Mouse (Mus musculus) thymus, adult 18-20 months (tissue): ENCODE results near the gene Upk1b.
"Not testable (repeated sequence)": the region's sequence is repeated elsewhere in the genome, so short reads cannot be mapped to it uniquely, and the experiment has no call there.

Source experiments
- DNase-seq, 2 experiments: peaks; one replicate each; pipeline ENCODE4 v3.0.0; 2022; ENCODE audit warnings: mixed read lengths in 2 of 2

Gene Upk1b

DNA sequence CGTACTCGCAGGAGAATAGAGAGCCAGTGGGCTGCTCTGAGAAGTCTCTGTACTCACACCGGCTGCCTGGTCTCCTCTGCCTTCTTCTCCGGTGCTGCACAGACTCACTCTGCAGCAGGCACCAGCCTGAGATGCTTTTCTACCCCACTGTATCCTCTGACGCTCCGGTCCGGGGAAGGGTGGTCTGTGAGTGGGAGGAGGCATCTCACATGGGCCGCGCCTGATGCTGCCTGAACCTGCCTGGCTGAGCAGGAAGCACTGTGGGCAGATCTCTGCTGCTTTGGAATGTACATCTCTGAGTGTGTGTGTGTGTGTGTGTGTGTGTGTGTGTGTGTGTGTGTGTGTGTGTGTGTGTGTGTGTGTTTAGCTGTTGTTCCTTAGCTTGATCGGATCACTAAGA lies at the start of gene Upk1b:
Gene Upk1b (minus strand): TSS at position 238 of the 400 bp plus-strand sequence.
- DNase-seq, result no peak

DNA sequence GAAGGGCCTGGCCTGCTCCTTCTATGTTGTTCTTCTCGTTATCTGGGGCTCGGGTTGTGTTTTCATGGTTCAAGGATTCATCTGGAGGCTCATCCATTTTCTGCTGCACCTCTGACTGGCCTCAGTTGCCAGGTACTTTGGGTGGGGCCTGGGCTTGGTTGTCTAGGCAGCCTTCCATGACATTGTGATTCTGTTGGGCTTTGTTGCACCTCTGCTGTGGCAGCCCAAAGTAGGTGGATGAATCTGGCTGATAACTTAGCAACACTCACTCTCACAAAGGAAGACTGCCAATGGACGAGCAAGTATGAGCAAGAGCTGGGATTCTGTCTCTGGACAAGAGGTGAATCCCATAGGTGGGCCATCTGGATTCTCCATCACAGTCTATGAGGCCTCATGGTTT lies 28.5 kb upstream of the Upk1b start, which contains the start of gene 4930435E12Rik:
Gene 4930435E12Rik (minus strand): TSS at position 101 of the 400 bp plus-strand sequence.
- DNase-seq, result no peak

DNA sequence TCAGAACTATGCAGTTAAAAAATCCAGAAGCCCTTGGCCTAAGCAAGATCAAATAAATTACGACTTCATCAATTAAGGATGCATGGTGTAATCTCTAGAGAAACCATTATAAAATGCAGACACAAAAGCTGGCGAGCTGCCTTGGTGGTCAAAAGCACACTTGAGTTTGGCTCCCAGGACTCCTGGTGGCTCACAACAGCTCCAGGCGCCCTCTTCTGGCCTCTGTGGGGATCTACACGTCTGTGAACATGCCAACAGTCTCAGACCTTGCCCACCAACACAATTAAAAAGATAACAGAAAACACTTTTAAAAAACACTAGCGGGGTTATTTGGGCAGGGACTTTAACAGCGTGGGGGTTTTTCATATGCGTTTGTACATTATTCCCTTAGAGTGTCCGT lies 12.4 kb upstream of the Upk1b start:
- peak; percentile 7 to 15 for DNase-seq

DNA sequence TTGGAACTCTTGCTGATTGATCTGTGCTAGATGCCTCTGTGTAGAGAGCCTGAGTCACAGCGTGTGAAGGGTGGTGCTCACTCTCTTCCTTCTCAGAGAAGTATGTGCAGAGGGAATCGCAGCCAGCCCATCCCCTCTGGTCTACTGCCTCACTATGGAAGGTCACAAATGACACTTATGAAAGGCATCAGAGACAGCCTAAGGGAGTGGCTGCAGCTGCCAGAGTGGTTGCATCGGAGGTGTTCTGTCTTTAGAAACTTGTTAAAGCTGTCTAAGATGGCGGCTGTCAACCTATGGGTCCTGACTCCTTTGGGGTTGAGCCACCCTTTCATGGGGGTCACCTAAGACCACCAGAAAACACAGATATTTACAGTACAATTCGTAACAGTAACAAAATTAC lies 10.1 kb upstream of the Upk1b start:
- no peak for DNase-seq

DNA sequence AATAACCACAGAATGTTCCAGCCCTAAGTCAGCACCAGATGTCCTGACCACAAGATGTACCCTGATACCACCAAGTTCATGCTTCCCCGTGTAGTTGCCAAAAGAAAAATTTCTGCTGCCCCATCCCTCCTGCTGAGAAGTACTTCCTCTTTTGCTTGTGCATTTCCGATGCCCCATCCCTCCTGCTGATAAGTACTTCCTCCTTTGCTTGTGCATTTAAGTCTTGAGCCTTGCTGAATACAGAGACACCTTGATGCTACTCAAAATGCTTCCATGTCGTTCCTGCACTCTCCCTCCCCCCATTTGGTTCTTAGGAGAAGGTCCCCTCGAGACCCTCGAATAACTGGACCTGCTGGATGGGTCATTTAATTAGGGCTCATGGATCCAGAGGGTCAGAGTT lies 7.7 kb upstream of the Upk1b start:
- DNase-seq, result not testable (repeated sequence)

DNA sequence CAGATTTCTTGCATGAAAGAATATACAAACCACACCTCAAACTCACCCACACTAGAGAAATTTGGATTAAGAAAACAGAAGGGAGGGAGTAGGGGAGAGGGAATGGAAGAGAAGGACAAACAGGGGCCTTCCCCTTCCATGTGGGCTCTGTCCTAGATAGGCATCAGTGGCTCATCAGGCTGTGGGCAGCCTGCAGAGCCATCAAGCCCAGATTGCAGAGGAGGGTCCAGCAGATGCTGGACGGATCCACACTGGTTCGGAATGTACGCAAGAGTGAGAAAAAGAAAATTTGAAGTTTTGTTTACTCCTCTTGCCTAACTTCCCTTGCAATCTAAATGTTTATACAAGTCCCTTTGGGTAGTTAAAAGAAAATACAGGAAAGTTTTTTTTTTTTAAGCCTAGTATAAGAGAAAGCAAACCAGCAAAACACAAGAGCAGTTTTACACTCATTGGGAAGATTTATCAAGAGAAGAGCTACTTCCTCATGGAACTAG lies 1.1 kb downstream of the Upk1b start:
- no peak for DNase-seq

DNA sequence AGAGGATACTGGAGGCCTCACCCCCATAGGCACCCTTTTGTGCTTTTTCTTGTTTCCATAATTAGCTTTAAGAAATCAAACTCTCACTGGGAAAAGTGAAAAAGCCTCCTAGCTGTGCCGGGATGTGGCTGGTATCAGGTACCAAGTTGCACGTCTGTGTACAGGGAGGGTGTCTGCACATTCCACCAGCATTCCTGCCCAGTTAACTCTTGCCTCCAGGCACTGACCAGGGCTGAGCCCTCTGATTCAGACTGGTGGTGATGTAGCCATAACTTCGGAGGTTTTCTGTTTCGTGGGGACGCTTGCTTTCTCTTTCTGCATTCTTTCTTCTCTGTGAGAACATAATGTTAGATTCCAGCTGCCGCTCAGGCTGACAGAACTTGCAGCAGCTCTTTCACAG lies 7.0 kb downstream of the Upk1b start:
- DNase-seq, result no peak

DNA sequence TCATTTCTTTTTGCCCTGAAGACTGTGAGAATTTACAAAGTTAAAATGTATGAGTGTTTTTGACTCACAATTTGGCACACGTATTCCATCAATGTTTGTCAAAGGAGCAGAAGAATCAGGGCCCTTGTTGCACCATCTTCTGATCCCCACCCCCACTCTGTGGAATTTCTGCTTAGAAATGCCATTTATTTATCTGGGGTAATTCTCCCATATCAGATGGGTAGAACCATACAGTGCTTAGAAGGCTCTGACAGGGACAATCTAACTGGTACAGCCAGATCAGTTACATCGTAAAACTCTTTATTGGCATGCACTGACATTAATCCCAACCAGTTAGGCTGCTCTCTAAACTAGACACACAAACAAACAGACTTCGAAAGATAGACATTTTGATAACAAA lies 10.2 kb downstream of the Upk1b start:
- DNase-seq, result no peak

DNA sequence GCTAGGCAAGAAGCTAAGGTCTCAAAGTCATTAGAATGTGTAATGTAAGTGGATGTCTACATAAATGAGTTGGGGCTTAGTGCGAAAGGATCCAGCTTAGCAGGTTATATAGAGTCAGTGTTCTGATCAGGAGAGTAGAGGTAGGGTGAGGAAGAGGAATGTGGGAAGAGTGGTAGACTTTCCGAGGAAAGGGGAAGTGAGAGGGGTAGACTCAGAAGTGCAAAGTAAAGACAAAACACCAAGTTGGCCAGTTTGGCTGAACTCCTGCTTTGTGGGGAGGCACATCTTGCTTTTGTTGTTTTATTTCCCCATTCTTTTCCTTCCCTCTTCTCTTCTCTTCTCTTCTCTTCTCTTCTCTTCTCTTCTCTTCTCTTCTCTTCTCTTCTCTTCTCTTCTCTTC lies 11.1 kb downstream of the Upk1b start:
- DNase-seq, result no peak

DNA sequence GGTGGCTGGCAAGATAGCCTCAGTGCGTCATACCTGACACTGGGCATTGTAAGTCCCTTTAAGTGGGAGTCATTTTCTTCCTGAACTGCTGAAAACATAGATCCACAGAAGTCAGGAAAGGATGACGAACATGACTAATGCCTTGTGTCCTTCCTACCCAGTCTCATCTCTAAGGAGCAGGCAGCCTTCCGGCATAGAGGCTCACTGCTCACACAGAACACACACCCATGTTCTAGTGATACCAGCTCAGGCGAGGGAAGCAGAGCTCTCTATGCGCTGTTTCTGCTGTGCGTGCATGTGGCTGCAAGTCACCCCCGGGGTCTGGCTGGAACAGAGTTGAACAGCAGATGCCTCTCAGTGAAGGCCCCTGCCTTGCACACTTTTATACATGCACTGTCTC lies 14.8 kb downstream of the Upk1b start:
- no peak for DNase-seq

DNA sequence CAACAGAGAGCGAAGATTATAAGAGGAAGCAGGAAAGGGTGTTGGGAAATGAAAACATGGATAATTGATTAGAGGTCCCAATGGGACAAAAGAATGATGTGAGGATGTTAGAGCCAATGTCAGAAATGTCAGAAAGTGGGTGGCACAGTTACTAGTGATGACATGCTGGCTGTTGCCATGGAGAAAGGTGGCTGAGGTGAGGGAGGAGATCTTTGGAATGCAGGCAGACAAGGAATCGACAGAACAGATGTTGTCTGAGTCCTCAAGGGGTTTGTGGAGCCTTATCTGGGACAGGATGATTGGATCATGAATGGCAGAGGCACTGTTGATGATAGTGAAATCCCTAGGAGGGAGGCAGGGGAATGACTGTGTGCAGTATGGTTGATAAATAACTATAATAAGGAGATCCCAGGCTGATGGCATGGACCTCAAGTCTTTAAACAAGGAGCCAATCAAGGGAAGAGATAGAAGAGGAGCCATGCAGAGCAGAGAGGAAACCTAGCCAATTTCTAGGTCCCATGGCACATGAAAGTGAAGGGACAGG lies 17.5 kb downstream of the Upk1b start:
- DNase-seq, result no peak

DNA sequence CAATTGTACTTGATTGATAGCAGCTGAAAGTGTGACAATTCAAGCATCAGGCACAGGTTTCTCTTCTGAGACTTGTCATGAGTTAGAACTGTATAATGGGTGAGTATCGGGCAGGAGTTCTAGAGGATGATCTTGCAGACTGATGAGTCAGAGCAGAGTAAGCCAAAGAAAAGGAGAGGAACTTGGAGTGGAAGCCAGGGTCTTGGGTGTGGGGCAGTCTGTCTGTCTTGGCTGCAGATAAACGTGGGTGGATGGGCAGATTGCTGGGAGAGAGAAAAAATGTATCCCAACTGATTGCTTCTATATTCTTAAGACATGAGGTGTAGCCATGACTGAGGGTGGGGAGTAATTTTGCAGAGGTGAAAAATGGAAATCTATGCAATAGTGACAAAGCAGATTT lies 18.2 kb downstream of the Upk1b start:
- no peak for DNase-seq

DNA sequence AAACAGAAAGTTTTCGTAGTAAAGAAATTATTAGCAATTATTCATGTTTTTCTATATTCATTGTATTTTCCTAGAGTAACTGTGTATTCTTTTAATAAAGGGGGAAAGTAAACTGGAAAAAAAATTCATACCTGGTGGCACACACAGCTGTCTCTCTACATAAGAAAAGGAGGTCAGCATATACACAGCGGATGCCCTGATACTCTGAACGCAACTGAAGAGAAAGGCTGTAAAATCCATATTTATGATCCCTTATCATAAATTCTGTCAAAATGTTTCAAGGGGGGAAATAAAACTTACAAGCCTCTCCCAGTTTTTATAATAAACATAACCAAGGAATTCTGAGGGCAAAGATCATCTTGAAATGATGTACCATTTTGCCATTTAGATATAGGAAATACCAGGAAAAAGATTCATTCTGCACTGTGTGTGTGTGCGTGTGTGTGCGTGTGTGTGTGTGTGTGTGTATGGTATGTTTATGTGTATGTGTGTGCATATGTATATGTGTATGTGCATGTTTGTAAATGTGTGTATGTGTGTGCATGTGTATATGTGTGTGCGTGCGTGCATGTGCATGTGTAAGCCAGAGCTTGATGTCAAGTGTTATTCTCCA lies 19.1 kb downstream of the Upk1b start:
- no peak for DNase-seq

DNA sequence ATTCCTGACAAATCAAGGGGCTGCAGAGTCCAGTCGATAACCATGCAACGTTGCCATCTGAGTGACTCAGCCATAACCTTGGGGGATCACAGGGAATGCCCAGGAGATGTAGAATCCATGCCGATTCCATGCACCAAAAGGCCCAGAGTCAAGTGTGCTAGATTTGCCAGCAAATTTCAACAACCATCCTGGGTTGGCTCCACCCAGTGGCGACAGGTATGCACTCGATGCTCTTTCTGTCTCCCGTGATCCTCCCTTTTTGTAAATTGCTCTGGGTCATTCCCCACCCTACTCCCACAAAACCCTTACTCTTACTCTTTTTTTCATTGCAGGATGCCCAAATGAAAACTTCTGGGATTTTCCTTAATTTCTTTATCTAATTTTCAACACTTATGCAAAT lies 23.8 kb downstream of the Upk1b start:
- no peak for DNase-seq

DNA sequence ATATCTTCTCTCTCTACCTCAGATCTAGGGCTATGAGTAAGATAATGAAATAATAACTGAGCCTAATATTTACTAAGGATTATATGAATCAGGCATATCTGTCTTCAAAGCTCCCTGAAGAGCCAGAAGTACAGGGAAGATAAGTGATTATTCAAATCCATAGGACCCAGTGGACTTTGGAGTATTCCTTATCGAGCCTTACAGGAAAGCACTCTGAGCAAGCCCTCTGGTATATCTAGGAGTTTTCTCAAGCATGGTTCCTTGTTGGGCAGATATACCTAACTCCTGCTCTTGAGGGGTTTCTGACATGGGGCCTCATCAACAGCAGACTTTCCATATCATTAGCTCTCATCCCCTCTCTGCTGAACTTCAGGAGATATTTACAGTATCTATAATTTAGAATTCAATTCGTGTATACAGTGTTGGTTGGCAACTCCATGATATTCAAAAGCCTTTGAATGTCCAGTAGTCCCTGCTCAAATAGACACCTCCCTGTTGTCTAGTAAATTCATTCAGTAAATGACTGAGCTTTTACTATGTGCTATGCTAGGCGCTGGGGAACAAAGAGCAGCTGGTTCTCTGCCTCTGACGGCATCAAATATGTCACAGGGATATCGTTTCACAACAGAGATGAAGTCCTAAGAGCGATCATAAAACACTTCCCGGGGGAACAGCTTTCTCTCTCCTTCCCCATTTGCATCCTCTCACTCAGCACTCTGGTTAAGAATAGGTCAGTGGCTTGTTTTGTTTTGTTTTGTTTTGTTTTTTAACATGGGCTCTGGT lies 25.0 kb downstream of the Upk1b start:
- DNase-seq, result no peak

DNA sequence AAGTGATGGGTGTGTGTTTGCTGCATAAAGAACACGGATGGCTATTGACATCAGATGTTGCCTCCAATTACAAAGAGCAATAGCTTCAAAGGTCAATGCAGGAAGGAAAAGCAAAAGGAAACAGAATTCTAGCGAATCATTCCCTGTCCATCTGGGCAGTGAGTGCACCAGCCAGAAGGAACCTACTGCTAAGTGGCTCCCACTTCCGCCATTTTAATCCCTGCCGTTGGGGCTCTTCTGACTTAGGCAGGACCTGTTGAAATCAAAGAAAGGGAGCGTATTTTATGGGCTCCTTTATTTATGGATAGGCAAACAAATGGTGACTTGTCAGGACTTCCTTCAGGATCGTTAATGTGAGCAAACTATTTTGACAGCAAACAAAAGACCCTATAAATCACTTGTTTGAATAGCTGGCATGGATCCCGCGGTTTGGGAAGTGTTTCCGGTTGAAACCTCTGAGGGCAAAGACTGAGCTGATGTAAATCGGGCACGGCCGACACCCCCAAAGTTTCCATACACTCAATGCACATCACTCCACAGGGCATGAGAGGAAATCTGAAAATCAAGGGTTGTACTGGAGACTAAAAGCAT lies 27.1 kb downstream of the Upk1b start:
- no peak for DNase-seq

DNA sequence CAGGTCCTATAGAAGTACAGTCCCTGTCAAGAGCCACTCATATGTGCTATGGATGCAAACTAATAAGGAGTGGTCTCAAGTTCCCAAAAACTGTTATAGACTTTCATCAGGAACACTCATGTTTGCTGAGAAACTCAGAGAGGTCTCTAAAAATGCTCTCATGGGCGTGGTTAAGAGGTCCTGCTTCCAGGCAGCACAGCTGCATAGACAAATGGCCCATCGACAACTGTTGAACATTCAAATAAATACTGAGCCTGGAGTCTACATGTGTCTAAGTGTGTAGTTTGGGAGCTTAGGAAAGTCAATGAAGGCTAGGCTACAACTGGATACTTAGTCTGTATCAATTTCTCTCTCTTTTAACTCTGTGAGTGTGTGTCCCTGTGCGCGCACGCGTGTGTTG lies 29.0 kb downstream of the Upk1b start:
- DNase-seq, result no peak

DNA sequence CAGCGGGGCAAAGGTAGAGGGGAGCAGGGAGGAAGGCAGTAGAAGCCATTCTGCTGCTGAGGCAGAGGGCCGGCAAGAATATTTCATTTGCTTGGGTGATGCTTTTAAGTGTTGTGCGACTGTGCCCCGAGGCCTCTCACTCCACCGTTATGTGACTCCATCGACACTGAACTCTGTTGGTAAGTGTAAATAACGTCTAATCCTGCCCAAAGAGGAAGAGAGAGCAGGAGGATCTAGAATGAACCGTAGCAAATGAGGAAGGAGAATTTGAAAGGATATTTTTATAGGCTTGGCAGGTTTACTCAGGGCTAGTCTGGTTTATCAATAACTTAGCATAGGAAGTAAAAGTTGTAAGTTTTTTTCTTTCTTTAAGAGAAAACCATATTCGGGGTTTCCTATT lies 30.6 kb downstream of the Upk1b start:
- DNase-seq, result no peak

DNA sequence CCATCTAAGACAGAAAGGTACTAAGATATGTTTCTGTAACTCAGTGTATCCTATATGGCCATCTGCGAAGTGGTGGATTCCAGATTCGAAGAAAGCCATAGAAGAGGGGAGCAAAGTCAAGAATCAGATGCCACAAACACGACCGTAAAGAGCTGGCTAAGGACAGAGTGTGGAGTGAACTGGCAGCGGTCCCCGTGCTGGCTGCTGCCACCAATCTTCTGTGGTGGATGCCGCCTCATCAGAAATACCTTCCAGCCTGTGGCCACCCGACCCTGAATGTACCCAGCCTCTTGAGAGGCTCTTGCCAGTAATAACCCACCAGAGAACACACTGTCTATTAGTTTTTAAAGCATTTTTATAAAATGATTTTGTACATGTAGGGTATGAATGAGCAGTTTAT lies 31.7 kb downstream of the Upk1b start:
- DNase-seq, result no peak

DNA sequence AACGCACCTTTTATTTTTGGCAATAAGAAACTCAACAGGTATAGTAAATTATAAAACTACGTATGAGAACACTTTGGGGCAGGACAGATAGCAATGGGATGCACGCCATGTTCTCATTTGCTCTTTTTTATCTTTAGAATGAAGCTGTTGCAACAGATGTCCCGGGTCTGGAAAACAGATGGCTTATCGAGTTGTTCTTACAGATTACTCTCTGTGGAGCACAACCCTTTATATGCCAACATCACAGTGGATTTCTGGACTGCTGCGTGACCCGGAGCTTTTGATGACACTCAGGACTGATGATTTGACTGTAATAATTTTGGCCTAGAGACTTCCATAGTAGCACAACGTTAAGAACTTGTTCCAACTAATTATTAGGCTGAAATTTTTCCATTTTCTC lies 32.4 kb downstream of the Upk1b start:
- no peak for DNase-seq

DNA sequence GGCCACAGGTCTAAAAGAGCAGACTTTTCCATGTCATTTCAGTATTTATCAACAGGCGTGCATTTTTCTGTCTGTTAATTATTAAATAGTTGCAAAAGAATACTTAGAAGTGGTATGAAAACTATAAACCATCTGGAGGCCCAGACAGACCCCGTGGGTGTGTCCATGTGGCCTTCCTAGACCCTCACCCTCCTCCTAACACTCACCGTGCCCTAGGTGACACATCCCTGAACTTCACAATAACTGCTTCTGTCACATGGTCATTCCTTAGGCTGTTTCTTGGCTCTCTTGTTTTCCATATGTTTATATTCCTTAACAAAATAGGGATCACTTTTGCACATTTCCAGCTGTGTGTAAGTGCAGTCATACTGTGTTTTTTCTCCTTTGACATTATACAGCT lies 33.5 kb downstream of the Upk1b start:
- no peak for DNase-seq

DNA sequence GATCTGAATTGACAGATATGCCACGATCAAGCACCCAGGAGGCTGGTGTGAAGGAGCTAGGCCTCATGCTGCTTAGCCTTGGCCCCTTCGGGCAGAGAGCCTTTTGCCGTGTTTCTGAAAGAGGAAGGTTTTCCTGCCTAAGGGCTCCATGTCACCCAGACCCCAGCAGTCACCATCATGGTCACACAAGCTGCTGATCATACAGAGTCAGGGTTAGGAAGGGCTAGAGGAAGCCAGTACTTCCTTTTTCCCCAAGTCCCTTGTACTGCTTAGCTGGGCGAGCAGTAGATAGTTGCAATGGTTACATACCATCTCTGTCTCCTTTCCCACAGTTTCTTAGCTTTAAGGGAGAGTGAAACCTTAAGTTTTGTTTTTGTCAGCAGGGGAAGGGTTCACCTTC lies 36.6 kb downstream of the Upk1b start:
- no peak for DNase-seq

DNA sequence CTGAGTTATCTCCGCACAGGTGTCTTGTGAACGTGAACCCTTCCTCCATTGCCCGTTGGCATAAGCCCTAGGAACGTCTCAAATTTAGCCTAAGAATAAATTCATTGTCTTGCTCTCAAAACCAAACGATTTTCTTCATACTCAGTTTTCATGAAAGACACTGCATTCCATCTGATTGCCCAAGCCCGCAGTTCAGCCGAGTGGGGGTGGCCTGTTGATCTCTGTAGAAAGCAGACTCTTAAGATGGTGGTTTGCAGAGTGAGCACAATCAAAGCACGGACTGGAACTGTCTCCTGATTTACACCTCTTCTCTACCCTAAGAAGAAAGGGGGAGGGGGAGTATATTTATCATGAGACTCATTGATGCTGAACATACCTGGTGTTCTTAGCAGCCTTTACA lies 37.7 kb downstream of the Upk1b start:
- no peak for DNase-seq

DNA sequence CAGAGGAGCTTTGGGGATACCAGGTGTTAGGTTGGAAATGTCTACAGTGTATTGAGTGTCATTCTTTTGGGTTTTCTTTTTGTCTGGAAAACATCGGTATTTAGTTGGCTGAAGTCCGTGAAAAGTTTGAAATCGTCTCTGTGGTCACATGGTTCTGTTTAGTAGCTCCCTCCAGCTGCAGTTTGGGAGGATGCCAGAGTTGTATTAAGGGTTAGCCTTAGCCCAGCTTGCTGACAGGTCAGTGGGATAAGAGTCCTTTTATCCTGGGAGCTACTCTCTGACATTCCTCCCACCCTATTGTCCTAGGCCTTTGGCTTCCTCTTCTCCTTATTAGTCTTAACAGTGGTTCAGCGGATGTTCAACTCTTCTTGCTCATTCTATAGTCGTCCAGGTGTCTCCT lies 38.2 kb downstream of the Upk1b start:
- DNase-seq, result no peak
